Mouse (Mus musculus): ENCODE measurements around the gene Abraxas2. TPM values are rescaled to one million over a fixed set of nuclear protein-coding genes. Genes with fewer than 3 reads are reported as not detected.

The Abraxas2 gene
- polyA plus RNA-seq, 1 experiment = 7.1 TPM

DNA sequence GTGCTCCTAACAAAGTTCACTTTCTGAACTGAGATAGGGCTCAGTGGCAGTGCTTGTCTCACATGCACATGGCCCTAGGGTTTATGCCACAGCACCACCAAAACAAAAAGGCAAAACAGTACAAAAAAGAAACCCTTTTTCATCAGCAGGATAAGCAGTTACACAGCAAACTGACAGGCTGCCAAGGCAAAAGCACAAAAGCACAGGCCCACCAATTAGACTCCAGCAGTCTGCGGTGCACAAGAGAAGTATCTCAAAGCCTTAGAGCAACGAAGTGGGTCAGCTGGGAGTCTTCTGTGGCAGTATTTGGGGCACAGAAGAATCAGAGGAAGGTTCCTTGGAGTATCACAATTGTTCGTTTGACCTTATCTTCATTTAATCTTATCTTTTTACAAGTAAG, 38.3 kb upstream of the Abraxas2 start:
- no peaks in the 10 kb centered on the region for H3K27me3 ChIP-seq (ENCODE audit: control insufficient read depth, insufficient read depth, low read length)
- no peaks in the 10 kb centered on the region; the same call in 1 of the 2 replicates for H3K4me1 ChIP-seq (ENCODE audit: control insufficient read depth, insufficient read depth, insufficient read length)
- H3K27ac ChIP-seq (ENCODE audit: insufficient read depth, low read length) = no peak overlapping the region
- WGBS = 88% methylated on average over 3 of the region's 3 CpGs
- DNase-seq (ENCODE audit: low read depth in 1 of 2, low spot score in 2 of 2) = no peak
- H3K4me3 ChIP-seq (ENCODE audit: extremely low read depth, insufficient read depth, insufficient read length) = no peak overlapping the region
- TF ChIP-seq POLR2A (IDR thresholded peaks at IDR 0.05; ENCODE audit: low read depth, low read length) = no peak
- TF ChIP-seq CTCF (IDR thresholded peaks at IDR 0.05; ENCODE audit: extremely low read depth, insufficient read depth, insufficient read length, insufficient replicate concordance) = no peak
- peaks cover 2% of the 10 kb centered on the region; the same call in 1 of the 2 replicates for H3K36me3 ChIP-seq (ENCODE audit: control insufficient read depth, insufficient read depth, low read length)

DNA sequence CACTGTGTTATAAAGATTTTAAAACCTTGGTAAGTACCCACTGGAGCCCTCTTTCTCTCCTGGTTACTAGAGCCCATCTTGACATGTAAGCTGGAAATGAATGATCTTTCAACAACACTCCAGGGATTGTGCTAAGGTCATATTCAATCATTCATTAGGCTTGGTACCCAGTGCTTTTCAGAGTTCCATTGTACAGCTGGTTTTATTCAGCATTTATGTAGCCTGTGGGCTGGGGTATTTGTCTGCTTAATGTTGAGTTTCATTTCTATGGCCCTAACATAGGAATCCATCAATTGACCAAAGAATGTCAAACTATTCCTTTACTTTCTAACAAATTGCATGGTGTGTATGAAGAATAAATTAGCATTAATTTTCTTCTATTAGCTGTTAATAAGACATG, 35.2 kb upstream of the Abraxas2 start:
- no peak for TF ChIP-seq POLR2A (IDR thresholded peaks at IDR 0.05; ENCODE audit: low read depth, low read length)
- no peak for TF ChIP-seq CTCF (IDR thresholded peaks at IDR 0.05; ENCODE audit: extremely low read depth, insufficient read depth, insufficient read length, insufficient replicate concordance)
- no peaks in the 10 kb centered on the region for H3K27me3 ChIP-seq (ENCODE audit: control insufficient read depth, insufficient read depth, low read length)
- H3K4me3 ChIP-seq (ENCODE audit: extremely low read depth, insufficient read depth, insufficient read length) = no peak overlapping the region
- DNase-seq (ENCODE audit: low read depth in 1 of 2, low spot score in 2 of 2) = no peak
- H3K27ac ChIP-seq (ENCODE audit: insufficient read depth, low read length) = no peak overlapping the region
- H3K4me1 ChIP-seq (ENCODE audit: control insufficient read depth, insufficient read depth, insufficient read length) = no peaks in the 10 kb centered on the region
- peaks cover 5% of the 10 kb centered on the region; the same call in 1 of the 2 replicates for H3K36me3 ChIP-seq (ENCODE audit: control insufficient read depth, insufficient read depth, low read length)

DNA sequence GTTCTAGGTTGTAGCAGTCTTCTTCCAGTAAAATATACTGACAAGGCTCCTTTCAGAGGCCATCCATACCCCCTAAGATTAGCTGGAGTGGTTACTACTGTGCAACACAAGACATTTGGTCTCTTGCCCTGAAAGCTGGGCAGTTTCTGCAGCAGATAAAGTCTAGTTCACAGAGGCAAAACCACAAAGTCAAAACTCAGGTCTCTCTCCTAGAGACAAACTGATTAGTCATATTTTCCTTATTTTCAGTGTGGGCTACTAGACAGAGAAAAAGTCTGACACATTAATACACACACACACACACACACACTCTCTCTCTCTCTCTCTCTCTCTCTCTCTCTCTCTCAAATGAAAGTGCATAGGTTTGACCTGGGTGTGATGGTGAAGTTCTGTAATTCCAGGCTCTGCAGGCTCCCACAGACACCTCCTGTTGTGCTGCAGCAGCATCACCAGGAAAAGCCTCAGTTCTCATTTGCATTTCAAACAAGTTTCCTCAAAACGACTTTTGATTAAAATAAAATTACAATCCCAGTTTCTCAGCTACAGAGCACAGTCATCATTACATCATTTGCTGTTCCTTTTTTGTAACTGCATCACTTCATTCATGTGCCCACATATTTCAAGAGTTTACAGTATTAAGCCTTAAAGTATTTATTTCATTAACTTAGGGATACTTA, 34.5 kb upstream of the Abraxas2 start:
- peaks cover 5% of the 10 kb centered on the region; the same call in 1 of the 2 replicates for H3K36me3 ChIP-seq (ENCODE audit: control insufficient read depth, insufficient read depth, low read length)
- H3K4me1 ChIP-seq (ENCODE audit: control insufficient read depth, insufficient read depth, insufficient read length) = no peaks in the 10 kb centered on the region
- no peak for DNase-seq (ENCODE audit: low read depth in 1 of 2, low spot score in 2 of 2)
- TF ChIP-seq CTCF (IDR thresholded peaks at IDR 0.05; ENCODE audit: extremely low read depth, insufficient read depth, insufficient read length, insufficient replicate concordance) (no peak), POLR2A (IDR thresholded peaks at IDR 0.05; ENCODE audit: low read depth, low read length) (no peak)
- H3K27me3 ChIP-seq (ENCODE audit: control insufficient read depth, insufficient read depth, low read length) = no peaks in the 10 kb centered on the region
- H3K4me3 ChIP-seq (ENCODE audit: extremely low read depth, insufficient read depth, insufficient read length) = no peak overlapping the region
- 15% methylated on average over 1 of the region's 1 CpGs for WGBS
- H3K27ac ChIP-seq (ENCODE audit: insufficient read depth, low read length) = no peak overlapping the region

DNA sequence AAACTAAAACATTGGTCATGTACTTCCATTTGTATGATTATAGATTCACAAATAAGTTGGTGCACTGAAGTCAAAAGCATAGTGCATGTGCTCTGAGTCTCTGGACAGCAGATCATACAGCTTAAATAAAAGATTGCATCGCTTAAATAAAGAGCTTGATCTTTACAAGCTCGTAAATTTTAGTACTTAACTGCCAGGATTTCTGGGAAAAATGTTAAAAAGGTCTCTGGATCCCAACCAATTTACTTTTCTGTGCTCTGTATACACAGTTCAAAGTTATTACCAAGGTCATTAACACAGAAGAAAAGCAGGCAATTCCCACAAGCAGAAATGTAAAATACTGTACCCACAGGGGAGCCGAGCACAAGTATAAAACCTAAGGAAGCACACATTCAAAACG, 28.1 kb upstream of the Abraxas2 start:
- DNase-seq (ENCODE audit: low read depth in 1 of 2, low spot score in 2 of 2) = no peak
- Histone ChIP-seq H3K27ac (ENCODE audit: insufficient read depth, low read length) (no peak overlapping the region), H3K36me3 (ENCODE audit: control insufficient read depth, insufficient read depth, low read length) (peaks cover 15% of the 10 kb centered on the region), H3K4me3 (ENCODE audit: extremely low read depth, insufficient read depth, insufficient read length) (no peak overlapping the region), H3K27me3 (ENCODE audit: control insufficient read depth, insufficient read depth, low read length) (no peaks in the 10 kb centered on the region), H3K4me1 (ENCODE audit: control insufficient read depth, insufficient read depth, insufficient read length) (no peaks in the 10 kb centered on the region)
- TF ChIP-seq CTCF (IDR thresholded peaks at IDR 0.05; ENCODE audit: extremely low read depth, insufficient read depth, insufficient read length, insufficient replicate concordance) (no peak), POLR2A (IDR thresholded peaks at IDR 0.05; ENCODE audit: low read depth, low read length) (no peak)
- 83% methylated on average over 4 of the region's 4 CpGs for WGBS

DNA sequence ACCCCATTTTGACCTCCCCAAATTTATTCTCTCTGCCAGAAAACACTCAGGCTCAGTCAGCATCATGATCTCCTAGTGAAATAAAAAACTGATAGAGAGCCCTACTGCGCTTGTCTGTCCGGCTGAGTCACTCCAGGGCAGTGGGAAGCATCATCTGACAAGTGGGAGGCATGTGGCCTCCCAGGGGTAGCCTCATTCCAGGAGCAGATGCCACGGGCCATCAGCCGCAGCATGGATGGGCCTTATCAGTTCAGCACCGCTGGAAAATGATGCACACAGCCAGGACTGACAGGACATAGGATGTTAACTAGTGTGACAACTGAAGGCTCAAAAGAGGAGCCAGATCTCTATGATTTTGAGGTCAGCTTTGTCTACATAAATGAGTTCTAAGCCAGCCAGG, 17.7 kb upstream of the Abraxas2 start:
- DNase-seq (ENCODE audit: low read depth in 1 of 2, low spot score in 2 of 2) = no peak
- Histone ChIP-seq H3K27me3 (ENCODE audit: control insufficient read depth, insufficient read depth, low read length) (no peaks in the 10 kb centered on the region), H3K27ac (ENCODE audit: insufficient read depth, low read length) (no peak overlapping the region), H3K4me3 (ENCODE audit: extremely low read depth, insufficient read depth, insufficient read length) (no peak overlapping the region), H3K36me3 (ENCODE audit: control insufficient read depth, insufficient read depth, low read length) (peaks cover 6% of the 10 kb centered on the region), H3K4me1 (ENCODE audit: control insufficient read depth, insufficient read depth, insufficient read length) (no peaks in the 10 kb centered on the region)
- TF ChIP-seq POLR2A (IDR thresholded peaks at IDR 0.05; ENCODE audit: low read depth, low read length) = no peak
- no peak for TF ChIP-seq CTCF (IDR thresholded peaks at IDR 0.05; ENCODE audit: extremely low read depth, insufficient read depth, insufficient read length, insufficient replicate concordance)
- WGBS = 90% methylated on average over 5 of the region's 5 CpGs

DNA sequence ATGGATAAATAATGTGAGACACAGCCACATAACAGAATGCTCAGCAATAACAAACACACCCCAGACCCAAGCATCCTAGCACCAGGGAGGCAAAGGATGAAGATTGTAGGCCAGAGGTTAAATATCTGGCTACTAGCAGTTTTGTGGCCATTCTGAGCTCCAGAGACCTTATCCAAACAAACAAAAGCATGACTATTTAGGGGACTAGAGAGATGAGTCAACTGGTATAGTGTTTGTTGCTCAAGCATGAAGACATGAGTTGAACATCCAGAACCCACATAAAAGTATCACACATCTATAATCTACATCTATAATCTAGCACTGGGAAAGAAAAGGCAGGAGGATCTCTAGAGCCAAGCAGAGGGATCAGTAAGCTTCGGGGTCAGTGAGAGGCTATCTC, 16.6 kb upstream of the Abraxas2 start:
- no peak overlapping the region for H3K4me3 ChIP-seq (ENCODE audit: extremely low read depth, insufficient read depth, insufficient read length)
- H3K4me1 ChIP-seq (ENCODE audit: control insufficient read depth, insufficient read depth, insufficient read length) = no peaks in the 10 kb centered on the region
- DNase-seq (ENCODE audit: low read depth in 1 of 2, low spot score in 2 of 2) = no peak
- peaks cover 9% of the 10 kb centered on the region for H3K36me3 ChIP-seq (ENCODE audit: control insufficient read depth, insufficient read depth, low read length)
- H3K27me3 ChIP-seq (ENCODE audit: control insufficient read depth, insufficient read depth, low read length) = no peaks in the 10 kb centered on the region
- WGBS = 92% methylated on average over 1 of the region's 1 CpGs
- no peak overlapping the region for H3K27ac ChIP-seq (ENCODE audit: insufficient read depth, low read length)
- TF ChIP-seq CTCF (IDR thresholded peaks at IDR 0.05; ENCODE audit: extremely low read depth, insufficient read depth, insufficient read length, insufficient replicate concordance) (no peak), POLR2A (IDR thresholded peaks at IDR 0.05; ENCODE audit: low read depth, low read length) (no peak)

DNA sequence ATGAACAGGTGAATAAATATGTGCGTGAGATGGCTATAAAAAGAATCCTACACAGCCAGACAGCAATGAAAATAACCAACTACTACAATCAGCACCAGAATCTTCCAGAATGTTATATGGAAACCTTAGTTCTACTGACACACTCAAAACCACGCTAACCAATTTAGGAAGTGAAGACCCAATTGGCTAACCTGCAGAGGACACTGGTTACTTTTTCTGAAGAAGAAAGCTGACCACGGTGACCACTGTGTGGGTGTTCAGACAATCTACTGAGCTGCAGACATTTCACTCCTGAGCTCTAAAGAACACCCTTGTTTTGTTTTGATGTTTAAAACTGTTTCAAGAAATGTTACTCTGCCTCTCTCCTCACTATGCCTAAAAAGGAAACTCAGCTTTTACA, 15.9 kb upstream of the Abraxas2 start:
- Histone ChIP-seq H3K27me3 (ENCODE audit: control insufficient read depth, insufficient read depth, low read length) (no peaks in the 10 kb centered on the region), H3K27ac (ENCODE audit: insufficient read depth, low read length) (no peak overlapping the region), H3K36me3 (ENCODE audit: control insufficient read depth, insufficient read depth, low read length) (peaks cover 11% of the 10 kb centered on the region), H3K4me3 (ENCODE audit: extremely low read depth, insufficient read depth, insufficient read length) (no peak overlapping the region), H3K4me1 (ENCODE audit: control insufficient read depth, insufficient read depth, insufficient read length) (no peaks in the 10 kb centered on the region)
- WGBS = 65% methylated on average over 3 of the region's 3 CpGs
- no peak for DNase-seq (ENCODE audit: low read depth in 1 of 2, low spot score in 2 of 2)
- TF ChIP-seq CTCF (IDR thresholded peaks at IDR 0.05; ENCODE audit: extremely low read depth, insufficient read depth, insufficient read length, insufficient replicate concordance) (no peak), POLR2A (IDR thresholded peaks at IDR 0.05; ENCODE audit: low read depth, low read length) (no peak)

Measured in spleen, adult 2 months (tissue).